Mouse (Mus musculus): Measurements from ENCODE around the gene Ptprr. TPM values are rescaled to one million over a fixed set of nuclear protein-coding genes. Genes with fewer than 3 reads are reported as not detected.
A peak's percentile ranks its signal among the peaks of the same experiment; 100 is the strongest.

Ptprr gene
- total and polyA plus RNA-seq, 2 experiments = 0.09 TPM; not detected in 1

DNA sequence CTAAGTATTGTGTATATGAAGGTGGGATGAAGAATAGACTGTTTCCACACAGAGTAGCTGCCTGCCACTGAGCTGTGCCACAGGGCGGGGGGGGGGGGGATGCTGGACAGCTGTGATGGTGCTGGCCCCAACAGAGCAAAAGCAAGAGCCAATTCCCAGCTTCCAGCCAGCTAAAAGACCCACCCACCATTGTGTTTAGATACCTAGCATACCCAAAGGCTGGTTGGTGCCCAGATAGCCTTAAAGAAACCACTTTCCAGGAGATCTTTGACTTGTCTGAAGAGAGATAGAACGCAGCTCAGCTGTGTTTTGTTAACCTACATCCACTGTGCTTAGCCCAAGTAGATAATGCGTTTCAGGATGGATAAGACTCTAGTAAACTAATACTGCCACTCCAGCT is 254.1 kb downstream of the Ptprr start:
- H3K4me1 ChIP-seq (ENCODE audit: control insufficient read depth, insufficient read depth, low read length) = peaks cover 7% of the 10 kb centered on the region; the same call in 1 of the 2 replicates
- H3K79me2 ChIP-seq (ENCODE audit: control insufficient read depth, insufficient read depth, low read length) = no peaks in the 10 kb centered on the region
- WGBS = 88% methylated on average over 3 of the region's 3 CpGs
- no peak for TF ChIP-seq CTCF (IDR thresholded peaks at IDR 0.05; ENCODE audit: low read depth, low read length)
- TF ChIP-seq POLR2A (IDR thresholded peaks at IDR 0.05; ENCODE audit: extremely low read depth, insufficient read depth, low read length) = no peak
- no peaks in the 10 kb centered on the region for H3K36me3 ChIP-seq (ENCODE audit: control insufficient read depth, insufficient read depth, low read length)
- H3K9ac ChIP-seq (ENCODE audit: low read depth, low read length) = no peak overlapping the region
- H3K27ac ChIP-seq (replicated peaks; ENCODE audit: insufficient read depth, low read depth, low read length) = no peak overlapping the region
- no peak overlapping the region for H3K4me3 ChIP-seq (ENCODE audit: insufficient read depth, low read depth, low read length)
- no peak for DNase-seq (ENCODE audit: extremely low read depth, low read depth, low spot score)
- no peaks in the 10 kb centered on the region for H3K27me3 ChIP-seq (ENCODE audit: control insufficient read depth, insufficient read depth, low read length)

DNA sequence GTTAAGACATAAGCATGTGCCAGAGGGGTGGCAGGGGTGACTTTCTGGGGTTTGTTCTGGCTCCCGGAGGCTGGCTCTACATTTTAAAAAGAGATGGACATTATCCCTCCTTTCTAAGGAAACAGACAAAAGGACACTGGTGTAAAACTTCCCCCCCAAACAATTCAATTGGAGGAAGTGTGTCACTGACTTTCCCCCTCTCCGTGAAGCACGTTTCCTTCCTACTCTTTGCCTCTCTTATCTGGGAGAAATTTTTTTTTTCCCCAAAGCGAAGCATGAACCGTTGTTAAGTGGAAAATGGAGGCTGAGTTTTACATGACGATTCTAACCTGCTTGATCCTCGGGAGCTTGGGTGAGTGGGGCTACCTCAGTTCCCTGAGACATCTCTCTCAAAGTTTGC is 257.3 kb downstream of the Ptprr start, which contains the start of gene Ptprb:
Gene Ptprb, plus strand, starts transcription at position 244 of the 400 bp plus-strand sequence.
- 53% methylated on average over 7 of the region's 7 CpGs for WGBS
- peak within 1 kb of the TSS; percentile 47 for H3K4me3 ChIP-seq (ENCODE audit: insufficient read depth, low read depth, low read length)

DNA sequence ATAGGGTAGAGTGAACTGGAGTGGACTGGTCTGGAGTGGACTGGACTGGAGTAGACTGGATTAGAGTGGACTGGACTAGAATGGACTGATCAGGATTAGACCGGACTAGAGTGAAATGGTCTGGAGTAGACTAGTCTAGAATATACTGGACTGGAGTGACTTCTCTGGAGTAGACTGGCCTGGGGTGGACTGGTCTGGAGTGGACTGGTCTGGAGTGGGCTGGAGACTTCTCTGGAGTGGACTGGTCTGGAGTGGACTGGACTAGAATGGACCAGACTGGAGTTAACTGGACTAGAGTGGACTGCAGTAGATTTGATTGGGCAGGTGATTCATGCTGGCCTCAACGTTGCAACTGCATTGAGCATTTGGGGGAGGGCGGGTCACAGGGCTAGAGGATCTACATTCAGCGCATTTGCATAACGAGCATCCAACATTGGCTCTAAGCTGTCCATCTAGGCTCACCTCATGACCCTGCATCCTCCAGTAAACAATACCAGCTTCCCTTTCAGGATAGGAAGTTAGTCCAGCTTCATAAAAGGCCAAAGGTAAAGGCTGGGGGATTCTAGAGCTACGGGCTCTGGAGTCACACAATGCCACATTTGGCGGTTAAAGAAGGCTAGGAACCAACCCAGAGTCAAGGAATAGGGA is 268.8 kb downstream of the Ptprr start:
- H3K36me3 ChIP-seq (ENCODE audit: control insufficient read depth, insufficient read depth, low read length) = no peaks in the 10 kb centered on the region; the same call in 1 of the 2 replicates
- peaks cover 5% of the 10 kb centered on the region; the same call in 1 of the 2 replicates for H3K79me2 ChIP-seq (ENCODE audit: control insufficient read depth, insufficient read depth, low read length)
- peaks cover 2% of the 10 kb centered on the region; the same call in 1 of the 2 replicates for H3K4me1 ChIP-seq (ENCODE audit: control insufficient read depth, insufficient read depth, low read length)
- peak overlapping the region; percentile 79 for H3K27ac ChIP-seq (replicated peaks; ENCODE audit: insufficient read depth, low read depth, low read length)
- DNase-seq (ENCODE audit: extremely low read depth, low read depth, low spot score) = no peak
- no peak for TF ChIP-seq POLR2A (IDR thresholded peaks at IDR 0.05; ENCODE audit: extremely low read depth, insufficient read depth, low read length)
- no peak for TF ChIP-seq CTCF (IDR thresholded peaks at IDR 0.05; ENCODE audit: low read depth, low read length)
- WGBS = 81% methylated on average over 7 of the region's 7 CpGs
- no peak overlapping the region for H3K4me3 ChIP-seq (ENCODE audit: insufficient read depth, low read depth, low read length)
- no peak overlapping the region for H3K9ac ChIP-seq (ENCODE audit: low read depth, low read length)
- H3K27me3 ChIP-seq (ENCODE audit: control insufficient read depth, insufficient read depth, low read length) = no peaks in the 10 kb centered on the region

More for the DNA sequence above, 257.3 kb downstream of the Ptprr start, which contains the start of gene Ptprb:
- no peak for DNase-seq (ENCODE audit: extremely low read depth, low read depth, low spot score)
- peak within 1 kb of the TSS; percentile 75 for H3K9ac ChIP-seq (ENCODE audit: low read depth, low read length)
- TF ChIP-seq CTCF (IDR thresholded peaks at IDR 0.05; ENCODE audit: low read depth, low read length) (no peak), POLR2A (IDR thresholded peaks at IDR 0.05; ENCODE audit: extremely low read depth, insufficient read depth, low read length) (no peak)
- H3K36me3 ChIP-seq (ENCODE audit: control insufficient read depth, insufficient read depth, low read length) = no peaks in the 10 kb centered on the region
- H3K27me3 ChIP-seq (ENCODE audit: control insufficient read depth, insufficient read depth, low read length) = no peaks in the 10 kb centered on the region
- H3K27ac ChIP-seq (replicated peaks; ENCODE audit: insufficient read depth, low read depth, low read length) = peak within 1 kb of the TSS; percentile 91
- no peaks in the 10 kb centered on the region for H3K79me2 ChIP-seq (ENCODE audit: control insufficient read depth, insufficient read depth, low read length)
- H3K4me1 ChIP-seq (ENCODE audit: control insufficient read depth, insufficient read depth, low read length) = no peaks in the 10 kb centered on the region; the same call in 1 of the 2 replicates

DNA sequence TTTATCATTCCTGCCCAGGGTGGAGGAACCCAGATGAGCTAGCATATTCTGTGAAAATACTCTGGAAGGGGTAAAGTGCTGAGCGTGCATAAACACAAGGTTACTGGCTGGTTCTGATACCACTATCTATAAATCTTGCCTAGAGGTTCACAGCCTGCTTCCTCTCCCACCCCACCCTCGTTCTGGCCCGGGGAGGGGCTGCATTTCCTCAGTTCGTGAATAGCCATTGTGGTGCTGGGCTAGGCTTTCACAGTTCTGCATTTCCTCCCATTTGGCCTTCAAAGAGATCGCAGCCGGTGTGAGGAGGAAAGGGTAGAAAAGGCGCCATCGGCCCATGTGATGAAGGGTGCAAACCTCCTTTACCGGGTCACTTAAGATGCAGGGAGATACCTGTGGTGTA is 270.1 kb downstream of the Ptprr start:
- WGBS = 64% methylated on average over 9 of the region's 9 CpGs
- TF ChIP-seq CTCF (IDR thresholded peaks at IDR 0.05; ENCODE audit: low read depth, low read length) = no peak
- TF ChIP-seq POLR2A (IDR thresholded peaks at IDR 0.05; ENCODE audit: extremely low read depth, insufficient read depth, low read length) = no peak
- no peaks in the 10 kb centered on the region for H3K27me3 ChIP-seq (ENCODE audit: control insufficient read depth, insufficient read depth, low read length)
- H3K4me3 ChIP-seq (ENCODE audit: insufficient read depth, low read depth, low read length) = no peak overlapping the region
- H3K4me1 ChIP-seq (ENCODE audit: control insufficient read depth, insufficient read depth, low read length) = no peaks in the 10 kb centered on the region; the same call in 1 of the 2 replicates
- no peak for DNase-seq (ENCODE audit: extremely low read depth, low read depth, low spot score)
- H3K9ac ChIP-seq (ENCODE audit: low read depth, low read length) = no peak overlapping the region
- peaks cover 5% of the 10 kb centered on the region; the same call in 1 of the 2 replicates for H3K79me2 ChIP-seq (ENCODE audit: control insufficient read depth, insufficient read depth, low read length)
- H3K27ac ChIP-seq (replicated peaks; ENCODE audit: insufficient read depth, low read depth, low read length) = peak overlapping the region; percentile 72; the same call in 1 of the 2 replicates
- no peaks in the 10 kb centered on the region; the same call in 1 of the 2 replicates for H3K36me3 ChIP-seq (ENCODE audit: control insufficient read depth, insufficient read depth, low read length)

DNA sequence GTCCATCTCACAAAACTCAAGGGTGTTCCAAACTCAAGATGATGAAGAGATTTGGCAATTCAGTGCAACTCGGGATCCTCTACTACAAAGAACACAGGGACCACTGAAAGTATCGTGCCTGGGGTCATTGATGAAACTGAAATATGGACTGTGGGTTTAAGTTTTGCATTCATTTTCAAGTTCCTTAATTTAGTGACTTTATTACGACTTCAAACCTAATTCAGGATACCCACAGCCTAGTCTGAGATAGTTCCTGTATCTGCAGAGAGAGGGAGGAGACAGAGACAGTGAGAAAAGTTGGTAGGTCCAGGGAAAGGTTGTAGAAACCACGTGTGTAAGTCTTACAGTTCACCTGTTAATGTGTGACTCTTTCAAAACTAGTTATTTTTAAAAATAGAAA is 272.5 kb downstream of the Ptprr start:
- Histone ChIP-seq H3K36me3 (ENCODE audit: control insufficient read depth, insufficient read depth, low read length) (no peaks in the 10 kb centered on the region), H3K27me3 (ENCODE audit: control insufficient read depth, insufficient read depth, low read length) (no peaks in the 10 kb centered on the region), H3K4me1 (ENCODE audit: control insufficient read depth, insufficient read depth, low read length) (no peaks in the 10 kb centered on the region; the same call in 1 of the 2 replicates), H3K9ac (ENCODE audit: low read depth, low read length) (no peak overlapping the region), H3K79me2 (ENCODE audit: control insufficient read depth, insufficient read depth, low read length) (peaks cover 5% of the 10 kb centered on the region; the same call in 1 of the 2 replicates), H3K4me3 (ENCODE audit: insufficient read depth, low read depth, low read length) (no peak overlapping the region), H3K27ac (replicated peaks; ENCODE audit: insufficient read depth, low read depth, low read length) (peak overlapping the region; percentile 44; the same call in 1 of the 2 replicates)
- 67% methylated on average over 4 of the region's 4 CpGs for WGBS
- TF ChIP-seq CTCF (IDR thresholded peaks at IDR 0.05; ENCODE audit: low read depth, low read length) = no peak
- no peak for TF ChIP-seq POLR2A (IDR thresholded peaks at IDR 0.05; ENCODE audit: extremely low read depth, insufficient read depth, low read length)
- no peak for DNase-seq (ENCODE audit: extremely low read depth, low read depth, low spot score)
